Mouse (Mus musculus): ENCODE measurements around the gene Prpf4. TPM values are rescaled to one million over a fixed set of nuclear protein-coding genes. Genes with fewer than 3 reads are reported as not detected.

Gene Prpf4
- total RNA-seq, 1 experiment = 32.6 TPM

DNA sequence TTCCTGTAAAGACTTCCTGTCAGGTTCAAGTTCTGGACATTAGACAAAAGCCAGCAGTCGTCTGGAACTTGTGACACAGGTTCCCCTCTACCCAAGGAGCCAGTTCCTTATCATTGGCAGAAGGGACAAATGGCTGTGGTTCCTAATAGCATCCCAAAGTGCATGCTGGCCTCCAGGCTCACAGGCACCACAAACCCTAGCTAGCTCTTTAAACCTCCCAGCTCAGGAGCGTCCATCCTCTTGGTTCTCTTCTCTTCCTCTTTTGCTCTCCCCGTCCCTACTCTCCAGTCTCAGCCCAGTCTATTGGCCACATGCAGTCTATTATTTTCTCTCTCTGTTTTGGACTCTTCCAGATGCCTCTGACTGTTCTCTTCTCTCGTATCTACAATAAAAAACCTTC is 31.2 kb downstream of the Prpf4 start:
- H3K27ac ChIP-seq (ENCODE audit: insufficient read depth, low read depth, low read length, poor library complexity, severe bottlenecking) = no peak overlapping the region
- H3K4me1 ChIP-seq (ENCODE audit: control insufficient read depth in 2 of 2, insufficient read depth in 2 of 2, low read length in 2 of 2, poor library complexity in 1 of 2) = no peaks in the 10 kb centered on the region
- no peak overlapping the region for H3K9ac ChIP-seq (ENCODE audit: insufficient read depth, low read depth, low read length, poor library complexity, severe bottlenecking)
- H3K4me3 ChIP-seq (ENCODE audit: insufficient read depth in 1 of 2, low read depth in 1 of 2, low read length in 2 of 2, poor library complexity in 1 of 2, severe bottlenecking in 1 of 2) = no peak overlapping the region
- peaks cover 8% of the 10 kb centered on the region for H3K9me3 ChIP-seq (ENCODE audit: control insufficient read depth, insufficient read depth, low read depth, low read length)
- no peak for TF ChIP-seq HCFC1 (IDR thresholded peaks at IDR 0.05; ENCODE audit: borderline replicate concordance, insufficient read depth, low read length)
- DNase-seq (ENCODE audit: low read depth, low spot score) = no peak
- H3K36me3 ChIP-seq (ENCODE audit: control insufficient read depth, insufficient read depth, low read length, poor library complexity, severe bottlenecking) = no peaks in the 10 kb centered on the region
- in situ Hi-C loops (cut with MboI; ENCODE audit: low sequenced_read_pairs in 2 of 2, unreplicated experiment in 2 of 2) = no loop called here

DNA sequence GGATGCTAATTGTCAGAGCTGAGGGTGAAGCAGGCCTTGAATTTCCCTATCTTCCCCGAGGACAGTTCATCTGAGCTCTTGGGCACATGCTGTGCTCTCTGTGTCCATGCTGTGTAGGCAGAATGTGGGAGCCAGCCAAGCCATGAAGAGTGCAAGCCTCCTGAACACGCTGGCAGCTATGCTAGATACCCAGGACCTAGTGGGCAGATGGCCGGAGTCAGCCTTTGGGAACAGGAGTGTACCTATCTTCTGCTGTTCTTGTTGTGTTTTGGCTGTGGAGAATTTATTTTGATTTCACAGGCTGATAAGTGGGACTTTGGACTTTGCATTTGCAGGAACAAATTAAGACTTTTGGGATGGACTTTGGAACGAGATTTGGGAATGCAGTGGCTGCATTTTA is 31.9 kb downstream of the Prpf4 start:
- Histone ChIP-seq H3K36me3 (ENCODE audit: control insufficient read depth, insufficient read depth, low read length, poor library complexity, severe bottlenecking) (no peaks in the 10 kb centered on the region), H3K27ac (ENCODE audit: insufficient read depth, low read depth, low read length, poor library complexity, severe bottlenecking) (no peak overlapping the region), H3K4me1 (ENCODE audit: control insufficient read depth in 2 of 2, insufficient read depth in 2 of 2, low read length in 2 of 2, poor library complexity in 1 of 2) (no peaks in the 10 kb centered on the region), H3K4me3 (ENCODE audit: insufficient read depth in 1 of 2, low read depth in 1 of 2, low read length in 2 of 2, poor library complexity in 1 of 2, severe bottlenecking in 1 of 2) (no peak overlapping the region), H3K9ac (ENCODE audit: insufficient read depth, low read depth, low read length, poor library complexity, severe bottlenecking) (no peak overlapping the region), H3K9me3 (ENCODE audit: control insufficient read depth, insufficient read depth, low read depth, low read length) (peaks cover 8% of the 10 kb centered on the region)
- no peak for TF ChIP-seq ZNF384 (IDR thresholded peaks at IDR 0.05; ENCODE audit: low read depth, low read length)
- no peak for TF ChIP-seq MAFK (IDR thresholded peaks at IDR 0.05; ENCODE audit: insufficient read depth, low read depth, low read length)
- TF ChIP-seq ZC3H11A (IDR thresholded peaks at IDR 0.05; ENCODE audit: borderline replicate concordance, low read depth, low read length) = no peak
- no peak for TF ChIP-seq HCFC1 (IDR thresholded peaks at IDR 0.05; ENCODE audit: borderline replicate concordance, insufficient read depth, low read length)
- TF ChIP-seq CHD2 (IDR thresholded peaks at IDR 0.05; ENCODE audit: low read depth, low read length) = no peak
- in situ Hi-C loops (cut with MboI; ENCODE audit: low sequenced_read_pairs in 2 of 2, unreplicated experiment in 2 of 2) = no loop called here
- DNase-seq (ENCODE audit: low read depth, low spot score) = no peak

DNA sequence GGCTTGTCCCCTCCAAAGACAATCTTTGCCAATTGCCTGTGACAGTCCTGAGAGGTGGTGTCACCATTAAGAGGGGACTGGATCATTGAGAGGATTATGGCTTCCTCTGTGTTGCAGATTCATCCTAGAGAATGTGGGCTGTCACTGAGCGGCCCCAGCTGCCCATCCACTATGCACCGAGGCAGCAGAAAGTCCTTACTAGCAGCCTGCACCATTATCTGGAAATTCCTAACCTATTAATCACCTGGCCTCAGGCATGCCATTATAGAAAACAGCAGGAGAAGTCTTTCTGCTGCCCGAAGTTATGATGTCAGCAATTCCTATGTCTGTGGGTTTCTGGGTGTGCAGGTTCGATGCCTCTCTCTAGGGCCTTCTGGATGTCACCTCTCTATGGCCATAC is 32.4 kb downstream of the Prpf4 start:
- no peaks in the 10 kb centered on the region for H3K4me1 ChIP-seq (ENCODE audit: control insufficient read depth in 2 of 2, insufficient read depth in 2 of 2, low read length in 2 of 2, poor library complexity in 1 of 2)
- DNase-seq (ENCODE audit: low read depth, low spot score) = no peak
- no peak overlapping the region for H3K27ac ChIP-seq (ENCODE audit: insufficient read depth, low read depth, low read length, poor library complexity, severe bottlenecking)
- no peak for TF ChIP-seq ZC3H11A (IDR thresholded peaks at IDR 0.05; ENCODE audit: borderline replicate concordance, low read depth, low read length)
- no peak for TF ChIP-seq HCFC1 (IDR thresholded peaks at IDR 0.05; ENCODE audit: borderline replicate concordance, insufficient read depth, low read length)
- TF ChIP-seq CHD2 (IDR thresholded peaks at IDR 0.05; ENCODE audit: low read depth, low read length) = no peak
- TF ChIP-seq MAFK (IDR thresholded peaks at IDR 0.05; ENCODE audit: insufficient read depth, low read depth, low read length) = no peak
- TF ChIP-seq ZNF384 (IDR thresholded peaks at IDR 0.05; ENCODE audit: low read depth, low read length) = no peak
- H3K9ac ChIP-seq (ENCODE audit: insufficient read depth, low read depth, low read length, poor library complexity, severe bottlenecking) = no peak overlapping the region
- H3K36me3 ChIP-seq (ENCODE audit: control insufficient read depth, insufficient read depth, low read length, poor library complexity, severe bottlenecking) = no peaks in the 10 kb centered on the region
- no peak overlapping the region for H3K4me3 ChIP-seq (ENCODE audit: insufficient read depth in 1 of 2, low read depth in 1 of 2, low read length in 2 of 2, poor library complexity in 1 of 2, severe bottlenecking in 1 of 2)
- in situ Hi-C loops (cut with MboI; ENCODE audit: low sequenced_read_pairs in 2 of 2, unreplicated experiment in 2 of 2) = no loop called here
- peaks cover 8% of the 10 kb centered on the region for H3K9me3 ChIP-seq (ENCODE audit: control insufficient read depth, insufficient read depth, low read depth, low read length)

DNA sequence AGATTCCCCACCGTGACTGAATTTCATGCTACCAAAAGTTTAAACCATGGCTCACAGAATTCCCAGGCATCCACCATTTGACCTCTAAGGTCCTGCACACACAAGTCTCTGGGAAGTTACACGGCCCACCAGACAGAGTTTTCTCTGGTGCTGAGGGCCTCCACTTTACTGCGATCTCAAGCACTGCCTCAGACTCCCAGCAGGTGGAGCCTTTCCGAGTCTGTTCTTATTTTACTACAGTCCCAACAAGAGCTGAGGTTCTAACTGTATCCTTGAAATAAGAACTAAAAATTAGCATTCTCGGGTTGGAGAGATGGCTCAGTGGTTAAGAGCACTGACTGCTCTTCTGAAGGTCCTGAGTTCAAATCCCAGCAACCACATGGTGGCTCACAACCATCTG is 46.4 kb downstream of the Prpf4 start:
- Histone ChIP-seq H3K36me3 (ENCODE audit: control insufficient read depth, insufficient read depth, low read length, poor library complexity, severe bottlenecking) (peaks cover 23% of the 10 kb centered on the region; the same call in 1 of the 2 replicates), H3K4me1 (ENCODE audit: control insufficient read depth in 2 of 2, insufficient read depth in 2 of 2, low read length in 2 of 2, poor library complexity in 1 of 2) (peaks cover 0 to 2% of the 10 kb centered on the region in 2 experiments; a peak in 1 of 4 replicates), H3K27ac (ENCODE audit: insufficient read depth, low read depth, low read length, poor library complexity, severe bottlenecking) (no peak overlapping the region), H3K4me3 (ENCODE audit: insufficient read depth in 1 of 2, low read depth in 1 of 2, low read length in 2 of 2, poor library complexity in 1 of 2, severe bottlenecking in 1 of 2) (no peak overlapping the region), H3K9ac (ENCODE audit: insufficient read depth, low read depth, low read length, poor library complexity, severe bottlenecking) (no peak overlapping the region), H3K9me3 (ENCODE audit: control insufficient read depth, insufficient read depth, low read depth, low read length) (0 out of 2 replicates have a peak, but pooled peaks cover 3% of the 10 kb centered on the region)
- no peak for DNase-seq (ENCODE audit: low read depth, low spot score)
- TF ChIP-seq ZC3H11A (IDR thresholded peaks at IDR 0.05; ENCODE audit: borderline replicate concordance, low read depth, low read length) (no peak), HCFC1 (IDR thresholded peaks at IDR 0.05; ENCODE audit: borderline replicate concordance, insufficient read depth, low read length) (no peak), CHD2 (IDR thresholded peaks at IDR 0.05; ENCODE audit: low read depth, low read length) (no peak), MAFK (IDR thresholded peaks at IDR 0.05; ENCODE audit: insufficient read depth, low read depth, low read length) (no peak), ZNF384 (IDR thresholded peaks at IDR 0.05; ENCODE audit: low read depth, low read length) (no peak)
- in situ Hi-C loops (cut with MboI; ENCODE audit: low sequenced_read_pairs in 2 of 2, unreplicated experiment in 2 of 2) = no loop called here

DNA sequence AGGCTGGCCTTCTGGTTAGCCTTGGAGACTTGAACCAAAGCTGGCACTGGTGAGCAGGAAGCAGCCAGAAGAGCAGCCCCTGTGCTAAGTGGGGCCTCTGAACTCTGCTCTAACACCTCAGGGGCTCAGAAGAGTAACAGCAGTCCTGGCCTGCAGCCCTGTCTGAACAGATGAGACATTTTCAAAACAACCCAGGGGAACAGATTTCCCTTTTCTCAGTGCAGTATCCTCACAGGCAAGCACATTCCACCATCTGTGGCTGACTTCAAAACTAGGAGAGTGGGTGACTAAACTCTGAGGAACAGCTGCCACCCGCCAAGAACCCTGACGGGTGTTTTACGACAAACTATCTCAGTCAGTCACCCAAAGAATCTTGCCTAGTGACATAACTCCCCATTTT is 50.5 kb downstream of the Prpf4 start:
- Histone ChIP-seq H3K4me3 (ENCODE audit: insufficient read depth in 1 of 2, low read depth in 1 of 2, low read length in 2 of 2, poor library complexity in 1 of 2, severe bottlenecking in 1 of 2) (no peak overlapping the region), H3K9ac (ENCODE audit: insufficient read depth, low read depth, low read length, poor library complexity, severe bottlenecking) (no peak overlapping the region), H3K4me1 (ENCODE audit: control insufficient read depth in 2 of 2, insufficient read depth in 2 of 2, low read length in 2 of 2, poor library complexity in 1 of 2) (peaks cover 0 to 2% of the 10 kb centered on the region in 2 experiments; a peak in 1 of 4 replicates), H3K27ac (ENCODE audit: insufficient read depth, low read depth, low read length, poor library complexity, severe bottlenecking) (no peak overlapping the region), H3K36me3 (ENCODE audit: control insufficient read depth, insufficient read depth, low read length, poor library complexity, severe bottlenecking) (peaks cover 23% of the 10 kb centered on the region), H3K9me3 (ENCODE audit: control insufficient read depth, insufficient read depth, low read depth, low read length) (no peaks in the 10 kb centered on the region)
- in situ Hi-C loops (cut with MboI; ENCODE audit: low sequenced_read_pairs in 2 of 2, unreplicated experiment in 2 of 2) = no loop called here
- no peak for TF ChIP-seq CHD2 (IDR thresholded peaks at IDR 0.05; ENCODE audit: low read depth, low read length)
- TF ChIP-seq HCFC1 (IDR thresholded peaks at IDR 0.05; ENCODE audit: borderline replicate concordance, insufficient read depth, low read length) = no peak
- TF ChIP-seq MAFK (IDR thresholded peaks at IDR 0.05; ENCODE audit: insufficient read depth, low read depth, low read length) = no peak
- no peak for TF ChIP-seq ZC3H11A (IDR thresholded peaks at IDR 0.05; ENCODE audit: borderline replicate concordance, low read depth, low read length)
- TF ChIP-seq ZNF384 (IDR thresholded peaks at IDR 0.05; ENCODE audit: low read depth, low read length) = no peak
- no peak for DNase-seq (ENCODE audit: low read depth, low spot score)
